Mouse (Mus musculus) ES-Bruce4 (cell line): ENCODE measurements around the gene Tsc22d1. TPM values are rescaled to one million over a fixed set of nuclear protein-coding genes. Genes with fewer than 3 reads are reported as not detected.
A peak's percentile ranks its signal among the peaks of the same experiment; 100 is the strongest.

Source experiments
- H3K27ac ChIP-seq: 2 replicates; pipeline ENCODE4 v1.5.1; 2012; ENCODE audit warnings: low read length, inconsistent platforms; ENCODE audit not compliant: insufficient read depth
- H3K27me3 ChIP-seq: 2 replicates; pipeline ENCODE4 v1.6.1; 2012; ENCODE audit warnings: mild to moderate bottlenecking, low read length, inconsistent platforms; ENCODE audit not compliant: control insufficient read depth, poor library complexity, insufficient read depth, severe bottlenecking
- H3K36me3 ChIP-seq: 2 replicates; pipeline ENCODE4 v1.6.1; 2012; ENCODE audit warnings: inconsistent platforms, mild to moderate bottlenecking, low read length, moderate library complexity; ENCODE audit not compliant: control insufficient read depth, poor library complexity, insufficient read depth, severe bottlenecking
- H3K4me1 ChIP-seq: one replicate; pipeline ENCODE4 v1.8.1; 2011; ENCODE audit warnings: low read length; ENCODE audit not compliant: control insufficient read depth, insufficient read depth
- H3K4me3 ChIP-seq: 2 replicates; pipeline ENCODE4 v1.5.1; 2011; ENCODE audit warnings: low read depth, mild to moderate bottlenecking, low read length
- H3K9ac ChIP-seq: 2 replicates; pipeline ENCODE4 v1.6.1; 2012; ENCODE audit warnings: low read depth, mild to moderate bottlenecking, inconsistent platforms; ENCODE audit not compliant: poor library complexity, severe bottlenecking
- H3K9me3 ChIP-seq: replicated peaks from 2 replicates; pipeline ENCODE4 v1.6.1; 2012; ENCODE audit warnings: mild to moderate bottlenecking, low read length, inconsistent platforms; ENCODE audit not compliant: control insufficient read depth, poor library complexity, insufficient read depth, severe bottlenecking
- CTCF ChIP-seq: IDR thresholded peaks from one replicate; pipeline ENCODE4 v1.8.1; 2011; ENCODE audit warnings: low read depth, low read length
- EP300 ChIP-seq: IDR thresholded peaks from 2 replicates; pipeline ENCODE4 v1.6.1; 2011; ENCODE audit warnings: low read depth, low read length; ENCODE audit not compliant: insufficient read depth
- POLR2A ChIP-seq: IDR thresholded peaks from one replicate; pipeline ENCODE4 v1.8.1; 2011; ENCODE audit warnings: low read length; ENCODE audit not compliant: insufficient read depth
- polyA plus RNA-seq: library from polyadenylated mRNA; stranded (reverse); fragments of >200 nt; gene quantifications from 2 replicates; pipeline ENCODE4 v1.2.4, GENCODE M21; 2011; ENCODE audit warnings: low read depth; ENCODE audit not compliant: missing spikeins, insufficient read depth, insufficient read length

Tsc22d1 gene
- polyA plus RNA-seq, 1 experiment, result 261 TPM

- Histone ChIP-seq H3K9me3 (no peaks in the 10 kb centered on the region), H3K4me3 (peak overlapping the region; percentile 80), H3K27ac (no peak overlapping the region), H3K4me1 (peaks cover 3% of the 10 kb centered on the region), H3K36me3 (no peaks in the 10 kb centered on the region), H3K9ac (peak overlapping the region; percentile 88), H3K27me3 (no peaks in the 10 kb centered on the region)
- no peak for TF ChIP-seq EP300
- no peak for TF ChIP-seq CTCF
- no peak for TF ChIP-seq POLR2A
Observed at GRCm38 (mm10) chr14:76556031-76556851, 141.5 kb downstream of the Tsc22d1 start.

- Histone ChIP-seq H3K27me3 (no peaks in the 10 kb centered on the region), H3K4me3 (peak within 1 kb of the TSS; percentile 80), H3K36me3 (no peaks in the 10 kb centered on the region), H3K9me3 (no peaks in the 10 kb centered on the region), H3K27ac (no peak within 1 kb of the TSS), H3K4me1 (peaks cover 3% of the 10 kb centered on the region), H3K9ac (peak within 1 kb of the TSS; percentile 88)
- TF ChIP-seq EP300 (no peak), CTCF (no peak), POLR2A (no peak)
Observed at GRCm38 (mm10) chr14:76556852-76557208, 142.1 kb downstream of the Tsc22d1 start, which contains the start of gene Serp2. Gene Serp2, minus strand, starts transcription at chr14:76556889.

Other genes with a start within 250 kb of the Tsc22d1 start
- 6.1 and 6.4 TPM in 2 replicates for gene Serp2, start 141.9 kb downstream of the Tsc22d1 start, polyA plus RNA-seq